Mouse (Mus musculus) spleen, postnatal 0 days (tissue): Measurements from ENCODE around the gene Ttc25. TPM values are rescaled to one million over a fixed set of nuclear protein-coding genes. Genes with fewer than 3 reads are reported as not detected.

Source experiments
- polyA plus RNA-seq: library from polyadenylated mRNA; unstranded; fragments of >200 nt; fragmentation: Nextera tagmentation; extraction: Ambion mirVana; gene quantifications from 2 replicates; pipeline ENCODE4 v1.2.1, GENCODE M21; 2015

The Ttc25 gene
- polyA plus RNA-seq, result 0.22 TPM in 2 replicates

DNA sequence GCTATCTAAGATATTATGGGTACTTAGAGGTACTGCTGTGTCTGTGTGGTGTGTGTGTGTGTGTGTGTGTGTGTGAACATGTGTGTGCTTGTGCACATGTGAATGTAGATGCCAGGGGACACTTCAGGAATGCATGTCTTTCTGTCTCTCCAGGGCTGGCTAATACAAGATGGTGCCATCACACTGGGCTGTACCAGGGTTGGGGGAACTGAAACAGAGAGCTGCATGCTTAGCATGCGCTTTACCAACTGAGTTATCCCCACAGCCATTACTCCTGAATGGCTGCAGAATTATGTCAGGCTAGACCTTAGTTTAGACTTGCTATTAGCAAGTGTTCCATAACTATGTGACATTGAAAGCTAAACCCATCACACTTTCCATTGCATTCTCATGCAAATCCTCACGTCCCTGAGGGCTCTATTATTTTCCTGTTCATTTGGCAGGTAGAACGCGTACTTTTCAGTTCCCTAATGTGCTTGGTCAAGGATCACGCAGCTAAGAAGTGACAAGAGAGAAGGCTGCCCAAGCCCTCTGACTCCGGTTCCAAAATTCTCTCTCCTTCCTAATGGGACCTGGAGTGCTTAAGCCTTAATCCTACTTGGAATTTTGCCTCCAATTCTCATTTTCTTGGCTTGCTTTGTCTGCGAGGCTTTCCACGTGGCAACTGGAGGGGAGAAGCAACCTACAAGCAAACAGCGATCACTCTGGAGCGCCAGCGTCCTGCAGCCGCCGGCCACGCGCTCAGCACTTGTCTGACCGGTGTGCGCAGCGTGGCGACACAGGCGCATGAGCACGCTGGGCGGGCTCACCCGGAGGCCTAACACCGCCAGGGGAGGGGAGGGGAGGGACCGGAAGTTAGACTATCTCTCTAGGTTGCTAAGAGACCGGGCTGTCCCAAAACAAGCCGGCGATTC, at the start of gene Ttc25:
Gene Ttc25, plus strand, starts transcription at position 776 of the 914 bp plus-strand sequence.

DNA sequence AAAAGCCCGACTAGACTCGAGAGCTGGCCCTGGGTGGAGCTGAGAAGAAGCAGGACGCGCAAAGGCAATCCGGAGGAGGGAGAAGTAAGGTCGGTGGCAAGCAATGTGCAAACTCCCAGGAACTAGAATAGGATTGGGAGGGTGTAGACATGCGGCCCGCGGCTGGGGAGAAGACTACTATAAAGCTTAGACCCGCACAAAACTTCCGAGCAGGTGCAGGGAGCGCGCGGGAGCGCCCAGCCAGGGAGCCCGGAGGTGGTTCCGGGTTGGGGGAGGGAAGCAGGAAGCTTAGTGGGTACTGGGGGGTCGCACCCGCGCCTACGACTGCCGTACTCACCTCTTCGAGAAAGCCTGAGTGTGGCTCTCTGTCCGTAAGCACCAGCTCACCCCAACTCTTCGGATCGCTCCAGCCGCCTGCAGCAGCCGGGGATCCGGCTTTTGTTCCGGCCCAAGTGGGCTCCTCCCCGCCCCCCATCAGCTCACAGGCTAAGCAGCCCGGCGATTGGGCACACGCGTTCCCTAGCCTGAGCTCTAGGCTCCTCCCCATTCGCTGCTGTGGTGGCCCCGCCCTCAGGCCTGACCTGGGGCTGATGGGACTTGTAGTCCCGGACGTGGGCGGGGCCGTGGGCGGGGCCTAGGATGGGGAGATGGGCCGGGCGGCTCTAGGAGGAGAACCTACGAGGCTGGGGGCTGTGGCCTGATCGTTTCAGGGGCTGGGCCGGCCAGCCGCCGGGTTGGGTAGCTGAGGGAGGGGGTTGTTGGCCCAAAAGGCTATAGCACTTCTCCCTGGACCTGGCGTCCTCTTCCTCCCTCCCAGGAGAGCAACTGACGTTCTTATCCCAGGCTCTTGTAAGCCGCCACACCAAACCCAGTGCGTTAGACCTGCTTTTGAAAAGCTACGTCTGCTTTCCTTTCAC, 17.7 kb upstream of the Ttc25 start, which contains the start of gene Acly:
Gene Acly, minus strand, starts transcription at position 543 of the 917 bp plus-strand sequence.

DNA sequence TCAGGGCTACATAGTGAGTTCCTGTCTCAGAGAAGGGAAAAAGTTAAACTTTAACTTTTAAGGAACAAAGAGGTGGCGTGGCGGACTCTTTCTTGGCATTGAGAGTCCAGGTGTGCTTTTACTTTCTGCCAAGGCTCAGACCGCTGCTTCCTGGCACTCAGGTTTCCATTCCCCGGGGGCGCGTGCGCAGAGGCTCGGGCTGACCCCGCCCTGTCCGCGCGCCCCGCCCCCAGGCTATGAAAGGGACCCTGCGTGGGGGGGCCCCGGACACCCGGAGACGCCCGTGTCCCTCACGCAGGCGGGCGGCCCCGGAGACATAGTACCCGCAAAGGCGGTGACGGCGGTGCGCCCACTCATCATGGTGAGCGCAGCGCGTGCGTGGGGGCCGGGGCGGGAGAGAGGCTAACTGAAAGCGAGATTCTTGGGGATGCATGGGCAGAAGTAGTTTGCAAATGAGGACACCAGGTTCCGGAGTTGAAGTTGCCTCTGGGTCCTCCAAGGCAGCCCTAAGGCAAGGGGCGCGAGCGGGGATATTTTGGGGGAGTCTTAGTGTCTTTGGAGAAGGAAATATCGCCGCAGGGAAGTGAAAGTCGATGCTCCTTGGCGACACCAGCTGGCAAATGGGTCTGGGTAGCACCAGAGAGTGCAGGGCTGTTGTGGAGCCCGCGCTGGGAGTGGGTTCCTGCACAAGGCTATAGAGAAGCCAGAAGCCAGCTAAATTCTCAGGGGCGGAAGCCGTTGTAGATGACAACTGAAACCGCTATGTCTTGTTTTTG, 29.5 kb downstream of the Ttc25 start, which contains the start of gene Cnp:
Gene Cnp, plus strand, starts transcription at position 197 of the 776 bp plus-strand sequence.

DNA sequence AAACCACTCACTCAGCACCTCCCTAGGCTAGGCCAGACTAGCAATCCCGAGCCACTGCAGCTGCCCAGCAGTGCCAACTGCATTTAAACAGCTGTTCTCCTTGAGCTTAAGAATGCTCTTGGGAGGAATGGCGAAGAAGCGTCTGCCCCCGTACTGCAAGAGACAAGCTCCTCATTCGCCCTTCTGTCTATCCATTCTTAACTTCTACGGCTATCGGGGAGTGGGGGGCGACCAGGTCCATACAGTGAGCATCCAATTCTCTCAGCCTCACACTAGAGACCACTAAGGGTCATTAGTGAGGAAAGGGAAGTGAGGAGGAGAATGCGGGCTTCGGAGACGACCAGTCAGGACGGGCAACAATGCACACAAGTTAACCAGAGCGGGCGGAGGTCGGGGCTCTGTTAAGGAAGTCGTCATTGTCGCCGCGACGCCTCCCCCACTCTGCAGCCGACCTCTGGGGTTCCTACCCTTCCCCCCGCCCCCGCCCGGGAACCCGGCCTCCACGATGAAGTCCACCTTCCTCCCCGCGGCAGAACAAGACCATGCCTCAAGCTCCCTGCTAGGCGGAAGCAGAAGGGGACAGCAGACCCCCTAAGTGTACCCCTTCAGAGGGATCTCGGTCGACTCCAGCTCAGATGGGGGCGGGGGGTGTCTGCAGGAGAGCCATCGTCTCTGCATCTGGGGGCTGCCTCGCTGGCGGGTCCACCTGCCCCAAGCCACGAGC, 73.5 kb downstream of the Ttc25 start, which contains the start of gene Nkiras2:
Gene Nkiras2, plus strand, starts transcription at position 484 of the 724 bp plus-strand sequence.

DNA sequence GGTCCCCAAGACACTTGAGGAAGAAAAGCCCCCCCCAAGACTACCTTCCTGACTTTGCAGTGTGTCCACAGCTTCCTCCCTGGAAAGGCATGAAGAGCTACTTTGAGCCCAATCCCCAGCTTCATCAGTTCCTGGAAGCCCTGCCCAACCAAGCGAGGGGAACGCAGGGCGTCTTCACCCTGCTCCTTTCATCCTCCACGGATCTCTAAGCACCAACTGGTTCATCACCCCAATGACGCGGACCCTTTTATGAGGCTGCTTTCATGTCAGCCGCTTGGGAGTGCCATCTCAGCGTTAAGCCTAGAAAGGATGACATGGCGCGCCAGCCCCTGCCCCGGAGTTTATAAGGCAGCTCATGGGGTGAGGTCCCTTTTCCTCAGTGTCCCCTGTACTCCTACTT, 74.6 kb downstream of the Ttc25 start, which contains the start of gene Dnajc7:
Gene Dnajc7, minus strand, starts transcription at position 187 of the 400 bp plus-strand sequence.

Other genes starting within 250 kb of the Ttc25 start
- gene Eif1, start 225.7 kb upstream of the Ttc25 start, polyA plus RNA-seq, result 1,779 and 1,788 TPM in 2 replicates
- gene Gast, start 211.2 kb upstream of the Ttc25 start, polyA plus RNA-seq, result not detected in 2 replicates
- gene Hap1, start 189.5 kb upstream of the Ttc25 start, polyA plus RNA-seq, result 1.9 and 2.3 TPM in 2 replicates
- 17.7 and 22.8 TPM in 2 replicates for gene Jup, start 147.8 kb upstream of the Ttc25 start, polyA plus RNA-seq
- gene P3h4, start 130.8 kb upstream of the Ttc25 start, polyA plus RNA-seq, result 11.7 and 17.0 TPM in 2 replicates
- gene Fkbp10, start 129.9 kb upstream of the Ttc25 start, polyA plus RNA-seq, result 30.1 and 37.1 TPM in 2 replicates
- 37.4 and 44.0 TPM in 2 replicates for gene Nt5c3b, start 103.8 kb upstream of the Ttc25 start, polyA plus RNA-seq
- 0.07 and 0.27 TPM in 2 replicates for gene Klhl10, start 103.7 kb upstream of the Ttc25 start, polyA plus RNA-seq
- gene Klhl11, start 72.9 kb upstream of the Ttc25 start, polyA plus RNA-seq, result 1.9 and 2.7 TPM in 2 replicates
- gene Acly, start 17.6 kb upstream of the Ttc25 start, polyA plus RNA-seq, result 36.3 and 40.0 TPM in 2 replicates
- gene Cnp, start 29.3 kb downstream of the Ttc25 start, polyA plus RNA-seq, result 33.2 and 40.8 TPM in 2 replicates
- gene Nkiras2, start 73.6 kb downstream of the Ttc25 start, polyA plus RNA-seq, result 22.4 and 25.7 TPM in 2 replicates
- 88.8 and 94.0 TPM in 2 replicates for gene Dnajc7, start 74.6 kb downstream of the Ttc25 start, polyA plus RNA-seq
- 0.15 and 0.22 TPM in 2 replicates for gene Zfp385c, start 146.8 kb downstream of the Ttc25 start, polyA plus RNA-seq
- 6.6 and 10.1 TPM in 2 replicates for gene Dhx58, start 158.7 kb downstream of the Ttc25 start, polyA plus RNA-seq
- gene Kat2a, start 166.9 kb downstream of the Ttc25 start, polyA plus RNA-seq, result 18.7 and 20.4 TPM in 2 replicates
- 0.35 and 0.42 TPM in 2 replicates for gene Hspb9, start 168.2 kb downstream of the Ttc25 start, polyA plus RNA-seq
- 22.0 and 24.2 TPM in 2 replicates for gene Rab5c, start 192.6 kb downstream of the Ttc25 start, polyA plus RNA-seq
- 0.05 TPM in 2 replicates for gene Kcnh4, start 214.3 kb downstream of the Ttc25 start, polyA plus RNA-seq
- not detected in 2 replicates for gene Hcrt, start 217.3 kb downstream of the Ttc25 start, polyA plus RNA-seq
- gene Ghdc, start 225.3 kb downstream of the Ttc25 start, polyA plus RNA-seq, result 2.0 and 3.3 TPM in 2 replicates